Mouse (Mus musculus) heart, embryonic 10.5 days (tissue): Measurements from ENCODE around the gene Sfrp5. TPM values are rescaled to one million over a fixed set of nuclear protein-coding genes. Genes with fewer than 3 reads are reported as not detected.

Source experiments
- DNase-seq: peaks from one replicate; pipeline ENCODE4 v3.0.0-alpha.2; 2017; ENCODE audit warnings: low spot score
- H3K27ac ChIP-seq: fragments of 300-500 bp; sonication (generic); 2 replicates; pipeline ENCODE4 v1.5.1; 2016; ENCODE audit warnings: mild to moderate bottlenecking
- H3K27me3 ChIP-seq: fragments of 300-500 bp; sonication (generic); 2 replicates; pipeline ENCODE4 v1.6.1; 2016; ENCODE audit warnings: mild to moderate bottlenecking; ENCODE audit not compliant: poor library complexity, insufficient read depth, severe bottlenecking
- H3K36me3 ChIP-seq: fragments of 300-500 bp; sonication (generic); 2 replicates; pipeline ENCODE4 v1.6.1; 2016; ENCODE audit warnings: mild to moderate bottlenecking, moderate library complexity
- H3K4me1 ChIP-seq: fragments of 300-500 bp; sonication (generic); 2 replicates; pipeline ENCODE4 v1.6.1; 2016; ENCODE audit warnings: mild to moderate bottlenecking
- H3K4me3 ChIP-seq: fragments of 300-500 bp; sonication (generic); 2 replicates; pipeline ENCODE4 v1.5.1; 2016; ENCODE audit warnings: mild to moderate bottlenecking, moderate library complexity
- H3K9me3 ChIP-seq: fragments of 300-500 bp; sonication (generic); 2 replicates; pipeline ENCODE4 v1.6.1; 2016; ENCODE audit warnings: mild to moderate bottlenecking, moderate library complexity
- WGBS: fragments of 180-500 bp; shearing (Covaris S2); methylation state at CpG from one replicate; pipeline ENCODE4 v1.1.7; 2016; 5-methylcytosine and 5-hydroxymethylcytosine counted together
- polyA plus RNA-seq: library from polyadenylated mRNA; unstranded; fragments of >200 nt; fragmentation: Nextera tagmentation; extraction: Ambion mirVana; gene quantifications from 2 replicates; pipeline ENCODE4 v1.2.1, GENCODE M21; 2016

Gene Sfrp5
- polyA plus RNA-seq, 1 experiment from 2014 or later, result 18.6 TPM

DNA sequence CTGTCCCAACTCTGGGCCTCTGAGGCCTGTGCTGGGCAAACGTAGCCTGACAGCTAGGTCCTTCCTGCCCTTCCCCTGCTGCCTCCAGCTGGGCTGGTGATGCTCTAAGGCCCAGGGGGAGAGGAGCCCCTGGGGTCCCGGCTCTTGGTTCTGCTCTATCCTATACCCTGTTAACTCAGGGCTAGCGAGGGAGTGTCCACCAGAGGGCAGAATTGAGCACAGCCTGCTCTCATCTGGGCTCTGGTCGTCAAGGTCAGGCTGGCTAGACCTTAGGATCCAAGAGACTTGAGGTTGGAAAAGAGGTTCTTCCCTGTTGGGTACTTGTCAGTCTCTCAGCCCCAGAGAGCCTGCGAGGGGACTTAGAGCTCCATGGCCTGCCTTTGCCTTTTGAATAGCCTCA is 11.6 kb downstream of the Sfrp5 start:
- no peak for DNase-seq

DNA sequence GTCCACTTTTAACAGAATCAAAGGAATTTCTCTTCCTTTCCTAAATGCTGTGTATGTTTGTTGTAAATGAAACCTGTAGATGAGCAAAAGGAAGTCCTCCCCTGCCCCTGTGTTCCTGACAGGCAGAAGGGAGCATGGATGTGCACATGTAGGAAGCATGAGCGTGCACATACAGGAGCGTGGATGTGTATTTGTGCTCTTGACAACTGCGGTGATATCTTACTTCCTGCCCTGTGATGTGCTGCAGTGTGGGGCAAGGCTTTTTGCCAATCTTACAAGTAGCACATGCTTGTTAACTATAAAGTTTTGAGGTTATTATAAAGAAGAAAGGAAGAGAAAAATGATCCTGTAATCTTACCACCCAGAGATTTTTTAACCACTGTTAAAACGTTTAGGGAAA is 12.3 kb downstream of the Sfrp5 start:
- no peak for DNase-seq
- Histone ChIP-seq H3K4me3 (no peak overlapping the region), H3K27ac (no peak overlapping the region), H3K36me3 (peaks cover 46% of the 10 kb centered on the region), H3K4me1 (peaks cover 7% of the 10 kb centered on the region; the same call in 1 of the 2 replicates), H3K9me3 (no peaks in the 10 kb centered on the region), H3K27me3 (no peaks in the 10 kb centered on the region)
- 76% methylated on average over 4 of the region's 4 CpGs for WGBS

More for the DNA sequence above, 11.6 kb downstream of the Sfrp5 start:
- Histone ChIP-seq H3K4me1 (peaks cover 7% of the 10 kb centered on the region; the same call in 1 of the 2 replicates), H3K4me3 (no peak overlapping the region), H3K9me3 (no peaks in the 10 kb centered on the region), H3K27ac (no peak overlapping the region), H3K36me3 (peaks cover 38% of the 10 kb centered on the region), H3K27me3 (no peaks in the 10 kb centered on the region)
- WGBS, result 13% methylated on average over 5 of the region's 5 CpGs

DNA sequence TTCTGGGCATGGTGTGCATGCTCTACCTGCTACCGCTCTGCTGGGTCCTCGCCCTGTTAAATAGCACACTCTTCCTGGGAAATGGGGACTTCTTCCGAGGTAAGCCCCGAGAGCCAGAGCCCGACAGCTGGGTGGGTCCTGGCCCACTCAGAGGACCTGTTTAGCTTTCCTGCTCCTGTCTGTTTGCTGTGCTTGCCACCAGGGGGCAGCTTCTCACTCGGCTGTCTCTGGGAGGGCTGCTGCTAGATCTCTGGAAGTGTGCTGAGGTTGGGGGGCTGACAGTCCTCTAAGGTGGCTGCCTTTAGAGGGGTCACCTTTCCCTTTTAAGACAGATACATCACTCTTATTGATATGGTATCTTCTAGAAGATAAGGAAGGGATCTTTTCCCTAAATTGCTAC is 19.4 kb downstream of the Sfrp5 start:
- WGBS, result 56% methylated on average over 6 of the region's 6 CpGs
- H3K27ac ChIP-seq, result no peak overlapping the region
- no peaks in the 10 kb centered on the region for H3K27me3 ChIP-seq
- peak; percentile 61 for DNase-seq
- no peak overlapping the region for H3K4me3 ChIP-seq
- H3K36me3 ChIP-seq, result peaks cover 64% of the 10 kb centered on the region
- no peaks in the 10 kb centered on the region for H3K9me3 ChIP-seq
- H3K4me1 ChIP-seq, result 0 out of 2 replicates have a peak, but pooled peaks cover 4% of the 10 kb centered on the region

DNA sequence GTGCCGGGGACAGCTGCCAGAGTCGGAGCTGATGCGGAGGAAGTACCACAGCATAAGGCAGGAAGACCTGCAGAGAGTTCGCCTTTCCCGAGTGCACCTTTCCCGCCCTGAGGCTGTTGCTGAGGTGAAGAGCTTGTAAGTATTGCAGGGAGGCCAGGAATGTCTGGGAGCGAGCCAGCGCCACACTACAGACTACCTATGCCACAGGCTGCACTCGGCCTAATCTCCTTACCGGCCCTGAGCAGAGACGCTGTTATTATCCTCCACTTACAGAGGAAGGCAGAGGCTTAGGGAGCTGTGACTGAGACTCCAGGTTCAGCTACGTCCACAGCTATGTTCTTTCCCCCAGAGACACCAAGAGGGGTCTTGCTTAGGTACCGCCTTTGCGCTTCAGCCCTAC is 22.7 kb downstream of the Sfrp5 start:
- WGBS, result 88% methylated on average over 14 of the region's 14 CpGs
- no peak overlapping the region for H3K4me3 ChIP-seq
- peaks cover 54% of the 10 kb centered on the region for H3K36me3 ChIP-seq
- peak; percentile 71 for DNase-seq
- H3K4me1 ChIP-seq, result 0 out of 2 replicates have a peak, but pooled peaks cover 4% of the 10 kb centered on the region
- no peaks in the 10 kb centered on the region for H3K27me3 ChIP-seq
- no peaks in the 10 kb centered on the region for H3K9me3 ChIP-seq
- no peak overlapping the region for H3K27ac ChIP-seq

DNA sequence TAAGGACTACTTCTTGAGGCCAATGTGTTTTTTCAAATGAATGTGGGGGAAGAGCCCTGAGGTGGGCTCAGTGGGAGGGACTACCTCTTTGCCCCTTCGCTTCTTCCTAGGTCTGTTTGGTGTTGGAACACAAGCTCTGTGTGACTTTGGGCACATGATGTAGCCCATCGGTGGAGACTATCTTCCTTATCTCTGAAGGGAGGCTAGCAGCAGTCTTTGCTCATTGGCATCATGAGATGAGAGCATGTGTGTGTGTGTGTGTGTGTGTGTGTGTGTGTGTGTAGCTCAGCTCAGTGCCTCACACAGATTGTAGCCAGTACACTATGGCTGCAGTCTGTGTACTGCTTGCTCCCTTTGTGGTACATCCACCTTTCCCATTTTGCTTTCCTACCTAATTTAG is 24.6 kb downstream of the Sfrp5 start:
- H3K4me1 ChIP-seq, result no peaks in the 10 kb centered on the region
- peaks cover 37% of the 10 kb centered on the region for H3K36me3 ChIP-seq
- H3K4me3 ChIP-seq, result no peak overlapping the region
- H3K27ac ChIP-seq, result no peak overlapping the region
- H3K27me3 ChIP-seq, result no peaks in the 10 kb centered on the region
- DNase-seq, result no peak
- WGBS, result 73% methylated on average over 2 of the region's 2 CpGs
- no peaks in the 10 kb centered on the region for H3K9me3 ChIP-seq

DNA sequence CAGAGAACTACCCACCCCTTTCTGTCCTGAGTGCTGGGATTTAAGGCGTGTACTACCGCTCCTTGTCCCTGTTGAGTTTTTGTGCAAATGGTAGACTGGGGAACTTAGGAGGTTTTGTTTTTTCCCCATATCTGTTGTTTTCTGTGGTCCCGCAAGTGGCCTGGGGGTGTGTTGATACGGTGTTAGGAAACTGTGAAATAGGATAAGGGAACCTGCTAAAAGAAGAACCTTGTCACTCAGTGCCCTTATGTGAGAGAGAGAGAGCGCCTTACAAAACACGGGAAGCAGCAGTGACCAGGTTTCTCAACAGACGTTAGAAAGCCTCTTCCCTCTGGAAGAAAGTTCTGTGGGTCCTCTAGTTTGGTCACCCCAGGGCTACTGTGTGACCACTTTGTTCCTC is 25.2 kb downstream of the Sfrp5 start:
- WGBS, result 73% methylated on average over 7 of the region's 7 CpGs
- H3K27ac ChIP-seq, result no peak overlapping the region
- H3K4me1 ChIP-seq, result peaks cover 2% of the 10 kb centered on the region; the same call in 1 of the 2 replicates
- no peaks in the 10 kb centered on the region for H3K9me3 ChIP-seq
- DNase-seq, result no peak
- no peak overlapping the region for H3K4me3 ChIP-seq
- peaks cover 33% of the 10 kb centered on the region for H3K36me3 ChIP-seq
- no peaks in the 10 kb centered on the region for H3K27me3 ChIP-seq

DNA sequence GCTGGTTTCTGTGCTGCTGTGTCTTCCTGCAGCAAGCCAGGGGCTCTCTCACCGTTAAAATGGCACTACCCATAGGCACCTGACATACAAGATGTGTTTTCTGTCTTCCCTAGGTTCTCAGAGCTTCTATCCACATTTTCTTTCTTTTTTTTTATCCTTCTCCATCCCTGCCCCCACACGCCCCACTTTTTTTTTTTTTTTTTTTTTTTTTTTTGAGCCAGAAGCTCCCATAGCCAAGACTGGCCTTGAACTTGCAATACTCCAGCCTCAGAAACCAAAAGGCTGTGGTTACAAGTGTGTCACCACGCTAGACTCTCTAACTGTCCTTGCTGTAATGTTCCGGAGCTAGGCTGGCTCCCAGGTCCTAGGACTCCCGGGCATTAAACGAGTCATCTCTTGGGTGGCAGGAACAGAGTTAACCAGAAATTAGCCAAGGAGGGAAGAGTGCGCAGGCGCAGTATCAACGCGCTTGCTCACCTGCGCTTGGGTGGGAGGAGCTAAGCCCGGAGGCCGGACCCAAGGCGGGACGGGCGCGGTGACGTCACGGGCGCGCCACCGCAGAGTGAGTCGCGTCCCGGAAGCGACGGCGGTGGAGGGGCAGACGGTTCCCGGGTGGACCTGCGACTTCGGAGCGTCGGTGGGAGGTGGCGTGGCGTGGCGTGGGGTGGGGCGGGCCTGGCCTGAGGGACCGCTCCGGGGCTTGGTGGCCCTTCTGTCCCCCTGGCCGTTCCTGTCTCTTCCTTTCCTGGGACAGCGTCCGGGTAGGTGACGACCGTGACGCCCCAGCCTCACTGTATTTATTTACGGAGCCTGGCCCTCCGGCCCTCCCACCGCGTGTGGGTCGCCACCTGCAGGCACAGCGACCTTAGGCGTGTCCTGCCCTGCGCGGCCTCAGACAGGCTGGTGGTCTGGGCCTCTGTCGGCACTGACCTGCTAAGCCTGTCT is 31.8 kb downstream of the Sfrp5 start:
- DNase-seq, result peak; percentile 96
- no peaks in the 10 kb centered on the region for H3K36me3 ChIP-seq
- WGBS, result 2% methylated on average over 56 of the region's 56 CpGs
- peaks cover 13% of the 10 kb centered on the region for H3K4me1 ChIP-seq
- H3K27ac ChIP-seq, result peak overlapping the region; percentile 89
- no peaks in the 10 kb centered on the region for H3K9me3 ChIP-seq
- peak overlapping the region; percentile 98 for H3K4me3 ChIP-seq
- peaks cover 30% of the 10 kb centered on the region for H3K27me3 ChIP-seq

DNA sequence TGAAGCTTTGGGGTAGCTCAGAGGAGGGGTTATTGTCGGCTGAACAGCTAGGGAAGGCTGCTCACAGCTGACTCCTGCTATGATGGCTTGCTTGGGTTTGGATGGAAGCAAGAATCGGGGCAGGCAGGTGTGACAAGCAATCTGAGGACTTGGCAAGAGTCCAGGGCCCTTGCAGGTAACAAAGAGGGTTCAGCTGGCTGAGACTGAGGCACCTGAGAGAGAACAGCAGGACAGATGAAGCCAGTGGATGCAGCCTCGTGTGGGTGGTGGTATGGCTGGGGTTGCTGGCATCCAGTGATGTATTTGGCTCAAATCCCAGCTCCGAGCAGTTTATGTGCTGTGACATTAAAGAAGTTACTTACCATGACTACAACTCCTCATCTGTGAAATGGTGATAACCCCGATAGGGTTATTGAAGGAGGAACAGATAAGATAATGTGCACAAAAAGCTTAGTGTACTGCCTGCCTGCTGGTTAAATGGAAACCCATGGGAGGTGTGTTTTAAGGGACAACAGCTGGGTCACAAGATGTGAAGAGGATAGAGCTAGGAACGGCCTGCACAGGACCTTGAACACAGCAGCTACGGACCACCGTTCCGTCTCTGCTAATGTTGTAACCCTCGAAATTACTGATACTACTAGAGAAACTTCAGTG is 32.6 kb downstream of the Sfrp5 start:
- WGBS, result 67% methylated on average over 10 of the region's 10 CpGs
- no peak for DNase-seq
- peaks cover 13% of the 10 kb centered on the region for H3K4me1 ChIP-seq
- no peak overlapping the region for H3K27ac ChIP-seq
- no peak overlapping the region for H3K4me3 ChIP-seq
- H3K36me3 ChIP-seq, result no peaks in the 10 kb centered on the region
- peaks cover 34% of the 10 kb centered on the region for H3K27me3 ChIP-seq
- H3K9me3 ChIP-seq, result no peaks in the 10 kb centered on the region

DNA sequence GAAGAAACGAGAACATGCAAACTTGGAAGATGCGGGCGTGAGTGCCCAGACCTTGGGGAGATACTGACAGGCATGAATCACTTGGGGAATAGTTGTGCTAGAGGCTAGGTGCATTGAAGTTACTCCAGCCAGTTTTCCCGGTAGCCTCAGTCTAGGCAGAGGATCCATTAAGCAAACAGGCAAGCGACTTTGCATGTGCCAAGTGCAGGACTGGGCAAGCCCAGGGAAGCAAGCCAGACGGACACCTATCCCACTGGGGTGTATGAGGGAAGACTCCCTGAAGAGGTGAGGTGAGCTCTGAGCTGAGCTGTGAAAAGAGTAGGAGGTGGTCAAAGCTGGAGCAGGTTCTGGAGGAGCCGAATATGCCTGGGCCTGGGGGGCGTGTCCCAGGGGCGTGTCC is 34.6 kb downstream of the Sfrp5 start:
- Histone ChIP-seq H3K27me3 (peaks cover 34% of the 10 kb centered on the region), H3K9me3 (no peaks in the 10 kb centered on the region), H3K27ac (no peak overlapping the region), H3K36me3 (no peaks in the 10 kb centered on the region), H3K4me1 (peaks cover 13% of the 10 kb centered on the region), H3K4me3 (no peak overlapping the region)
- DNase-seq, result no peak
- 59% methylated on average over 9 of the region's 9 CpGs for WGBS

DNA sequence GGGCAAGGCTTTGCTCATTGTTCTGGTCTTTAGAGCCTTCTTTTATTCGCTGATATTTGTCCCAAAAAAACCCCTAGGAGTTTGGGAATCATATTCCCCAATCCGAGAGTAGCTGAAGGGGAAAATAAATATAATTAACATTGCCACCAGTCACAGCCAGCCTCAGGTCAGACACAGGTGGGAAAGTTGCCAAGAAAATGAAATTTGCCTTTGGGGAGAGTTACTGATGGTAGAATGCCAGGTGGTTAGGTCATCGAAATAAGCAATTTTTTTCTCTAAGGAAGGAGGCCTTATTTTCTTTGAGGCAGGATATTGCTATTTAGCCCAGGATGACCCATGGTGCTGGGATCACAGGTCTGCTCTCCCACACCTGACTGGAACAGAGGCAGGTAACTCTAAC is 35.3 kb downstream of the Sfrp5 start:
- Histone ChIP-seq H3K4me3 (no peak overlapping the region), H3K27me3 (peaks cover 34% of the 10 kb centered on the region), H3K36me3 (no peaks in the 10 kb centered on the region), H3K9me3 (no peaks in the 10 kb centered on the region), H3K27ac (no peak overlapping the region), H3K4me1 (peaks cover 10% of the 10 kb centered on the region)
- DNase-seq, result no peak
- 43% methylated on average over 3 of the region's 3 CpGs for WGBS

DNA sequence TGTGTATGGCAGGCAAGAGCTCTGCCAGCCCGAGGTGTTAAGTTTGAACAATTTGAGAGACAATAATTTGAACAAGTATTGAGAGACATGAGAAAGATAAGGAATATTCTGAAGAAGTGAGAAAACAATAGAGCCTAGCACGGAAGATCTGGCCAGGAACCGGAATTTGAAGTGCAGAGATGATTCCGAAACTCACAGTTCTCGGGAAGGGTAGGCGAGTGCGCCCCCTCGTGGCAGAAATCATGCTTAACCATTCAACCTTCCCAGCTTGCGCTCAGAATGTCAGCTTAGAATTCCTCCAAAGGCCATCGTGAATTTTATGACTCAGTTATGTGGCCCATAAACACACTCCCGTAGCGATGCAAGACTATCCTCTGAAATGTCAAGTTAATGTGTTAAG is 35.9 kb downstream of the Sfrp5 start:
- Histone ChIP-seq H3K27ac (peak overlapping the region; percentile 60; the same call in 1 of the 2 replicates), H3K4me3 (peak overlapping the region; percentile 39), H3K27me3 (peaks cover 34% of the 10 kb centered on the region), H3K4me1 (peaks cover 4% of the 10 kb centered on the region), H3K36me3 (no peaks in the 10 kb centered on the region), H3K9me3 (no peaks in the 10 kb centered on the region)
- 5% methylated on average over 12 of the region's 12 CpGs for WGBS
- peak; percentile 87 for DNase-seq

DNA sequence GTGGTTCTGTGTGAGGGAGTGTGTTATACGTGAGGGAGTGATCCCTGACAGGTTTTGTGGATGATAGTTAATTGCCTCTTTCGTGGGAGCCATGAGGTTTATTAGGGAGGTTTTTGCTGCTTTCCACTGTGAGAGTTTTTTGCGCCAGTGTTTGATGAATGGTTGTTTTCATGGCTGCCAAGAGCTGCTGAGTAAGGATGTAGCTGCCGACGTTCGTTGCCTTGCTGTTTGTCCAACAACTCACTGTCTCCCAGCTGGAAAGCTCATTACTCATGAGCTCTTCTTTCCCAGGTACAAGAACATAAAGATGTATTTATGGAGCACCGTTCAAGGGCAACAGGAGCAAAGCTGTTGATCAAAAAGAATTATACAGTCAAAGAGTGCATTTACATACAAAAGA is 37.9 kb downstream of the Sfrp5 start:
- DNase-seq, result no peak
- H3K9me3 ChIP-seq, result no peaks in the 10 kb centered on the region
- 61% methylated on average over 7 of the region's 7 CpGs for WGBS
- no peak overlapping the region for H3K27ac ChIP-seq
- no peaks in the 10 kb centered on the region for H3K36me3 ChIP-seq
- no peak overlapping the region for H3K4me3 ChIP-seq
- H3K27me3 ChIP-seq, result peaks cover 29% of the 10 kb centered on the region
- no peaks in the 10 kb centered on the region for H3K4me1 ChIP-seq

DNA sequence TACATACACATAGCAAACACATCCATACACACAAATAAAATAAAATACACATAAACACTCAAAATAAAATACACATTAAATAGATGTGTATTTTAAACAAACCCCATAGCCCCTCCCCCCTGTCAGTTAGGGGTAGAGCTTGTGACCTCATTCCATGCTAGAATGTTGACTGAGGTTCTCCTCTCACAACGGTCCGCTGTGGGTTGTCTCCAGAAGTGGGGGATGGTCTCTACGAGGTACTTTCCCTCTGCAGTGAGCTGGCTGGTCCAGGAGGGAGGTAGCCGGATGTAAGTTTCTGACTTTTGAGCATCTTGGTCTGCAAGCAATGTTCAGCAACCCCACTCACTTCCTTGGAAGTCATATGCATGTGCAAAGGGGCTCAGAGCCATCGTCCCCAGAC is 38.3 kb downstream of the Sfrp5 start, which contains the start of gene Zfyve27:
Zfyve27 (plus strand) TSS at position 188 of the 400 bp plus-strand sequence.
- no peaks in the 10 kb centered on the region for H3K36me3 ChIP-seq
- no peak within 1 kb of the TSS for H3K27ac ChIP-seq
- no peaks in the 10 kb centered on the region for H3K9me3 ChIP-seq
- peaks cover 2% of the 10 kb centered on the region for H3K4me1 ChIP-seq
- no peak for DNase-seq
- H3K4me3 ChIP-seq, result no peak within 1 kb of the TSS
- WGBS, result 60% methylated on average over 5 of the region's 5 CpGs
- peaks cover 24% of the 10 kb centered on the region for H3K27me3 ChIP-seq
